Mouse (Mus musculus) B cell, adult 62 days (primary cell): ENCODE data around the gene Nmnat2. TPM values are rescaled to one million over a fixed set of nuclear protein-coding genes. Genes with fewer than 3 reads are reported as not detected.

Source experiments
- total RNA-seq: library from RNA; stranded (reverse); gene quantifications from 4 replicates; pipeline ENCODE4 v1.2.4, GENCODE M21; 2023

Gene Nmnat2
- total RNA-seq, result not detected in 4 replicates

GRCm38 (mm10) chr1:152954821-152955523 lies at the start of gene Nmnat2:
Gene Nmnat2 (plus strand): TSS chr1:152954993.

Other genes with a start within 250 kb of the Nmnat2 start
- gene Apobec4, start 204.4 kb upstream of the Nmnat2 start, total RNA-seq, result not detected in 4 replicates
- gene Rgl1, start 188.6 kb upstream of the Nmnat2 start, total RNA-seq, result 26.5 to 44.2 TPM (median 33.0 TPM) in 4 replicates
- 374 to 394 TPM (median 379 TPM) in 4 replicates for gene Arpc5, start 188.5 kb upstream of the Nmnat2 start, total RNA-seq
- 257 to 287 TPM (median 265 TPM) in 4 replicates for gene Ncf2, start 154.8 kb upstream of the Nmnat2 start, total RNA-seq
- gene Smg7, start 52.3 kb upstream of the Nmnat2 start, total RNA-seq, result 145 to 162 TPM (median 150 TPM) in 4 replicates
- gene Lamc2, start 231.5 kb downstream of the Nmnat2 start, total RNA-seq, result 0.45 TPM in 1 of 4 replicates, not detected in the others